Mouse (Mus musculus) heart, embryonic 14.5 days (tissue): ENCODE results near the gene Zdhhc3. TPM values are rescaled to one million over a fixed set of nuclear protein-coding genes. Genes with fewer than 3 reads are reported as not detected.

Experiments used
- ATAC-seq: fragments of 200-750 bp; cut with Nextera tagmentation; 2 replicates; pipeline ENCODE4 v1.8.0; 2017; ENCODE audit warnings: low read depth, moderate TSS enrichment; ENCODE audit not compliant: insufficient number of reproducible peaks, insufficient read depth, low FRiP score
- H3K27ac ChIP-seq, 2 experiments: fragments of 200-500 bp in 1 of 2; fragments of 300-500 bp in 1 of 2; sonication (generic) in 1 of 2; replicated peaks in 1 of 2; 2 replicates each; pipeline ENCODE4 v1.5.1; 2012 to 2014; ENCODE audit warnings: low read depth in 2 of 2, low read length in 2 of 2, control low read depth in 1 of 2, mild to moderate bottlenecking in 1 of 2, mixed read lengths in 1 of 2; ENCODE audit not compliant: control insufficient read depth in 1 of 2, insufficient read depth in 1 of 2
- H3K27me3 ChIP-seq: fragments of 300-500 bp; sonication (generic); 2 replicates; pipeline ENCODE4 v1.6.1; 2014; ENCODE audit warnings: mild to moderate bottlenecking, low read length, control low read depth; ENCODE audit not compliant: control insufficient read depth, insufficient read depth
- H3K36me3 ChIP-seq: fragments of 300-500 bp; sonication (generic); 2 replicates; pipeline ENCODE4 v1.6.1; 2014; ENCODE audit warnings: mild to moderate bottlenecking, control low read depth, low read length, mixed read lengths; ENCODE audit not compliant: control insufficient read depth, insufficient read depth
- H3K4me1 ChIP-seq, 2 experiments: fragments of 200-500 bp in 1 of 2; fragments of 300-500 bp in 1 of 2; sonication (generic) in 1 of 2; 2 replicates each; pipeline ENCODE4 v1.6.1; 2012 to 2014; ENCODE audit warnings: low read length in 2 of 2, control low read depth in 1 of 2, mixed read lengths in 1 of 2; ENCODE audit not compliant: control insufficient read depth in 2 of 2, insufficient read depth in 2 of 2
- H3K4me2 ChIP-seq: fragments of 300-500 bp; sonication (generic); 2 replicates; pipeline ENCODE4 v1.6.1; 2014; ENCODE audit warnings: mild to moderate bottlenecking, low read length
- H3K4me3 ChIP-seq, 2 experiments: fragments of 200-500 bp in 1 of 2; fragments of 300-500 bp in 1 of 2; sonication (generic) in 1 of 2; 2 replicates each; pipeline ENCODE4 v1.5.1; 2012 to 2014; ENCODE audit warnings: low read length in 2 of 2, mild to moderate bottlenecking in 2 of 2, control low read depth in 1 of 2, low read depth in 1 of 2, moderate library complexity in 1 of 2; ENCODE audit not compliant: control insufficient read depth in 1 of 2, insufficient read depth in 1 of 2
- H3K9ac ChIP-seq: fragments of 300-500 bp; sonication (generic); 2 replicates; pipeline ENCODE4 v1.6.1; 2014; ENCODE audit warnings: mild to moderate bottlenecking, low read length
- H3K9me3 ChIP-seq: fragments of 300-500 bp; sonication (generic); 2 replicates; pipeline ENCODE4 v1.6.1; 2016; ENCODE audit warnings: low read length, control low read depth; ENCODE audit not compliant: control insufficient read depth
- WGBS: fragments of 180-500 bp; shearing (Covaris S2); extraction: QIAGEN DNeasy Blood & Tissue Kit; methylation state at CpG from one replicate; pipeline ENCODE4 v1.1.7; 2014; 5-methylcytosine and 5-hydroxymethylcytosine counted together
- polyA plus RNA-seq: library from polyadenylated mRNA; unstranded; fragments of >200 nt; fragmentation: Nextera tagmentation; extraction: Ambion mirVana; gene quantifications from 2 replicates; pipeline ENCODE4 v1.2.1, GENCODE M21; 2014

Gene Zdhhc3
- polyA plus RNA-seq, 1 experiment from 2014 or later: 36.9 TPM

DNA sequence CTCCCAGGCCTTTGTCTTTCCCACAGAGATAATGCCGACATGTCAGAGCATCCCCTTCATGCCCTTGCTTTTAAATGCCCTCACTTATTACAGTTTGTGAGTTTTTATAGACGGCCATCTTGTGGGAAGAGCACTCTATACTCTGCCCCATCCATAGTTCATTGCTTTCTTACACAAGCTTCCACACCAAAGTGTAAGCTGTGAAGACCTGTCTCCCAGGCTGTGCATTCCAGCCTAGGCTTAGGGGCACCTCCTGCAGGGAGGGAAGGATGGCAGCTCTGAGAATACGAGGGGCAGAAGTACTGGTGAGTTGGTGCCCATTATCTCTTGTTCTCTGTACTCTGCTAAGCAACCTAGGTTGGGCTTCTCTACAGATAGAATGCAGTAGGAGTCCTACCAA lies 20.0 kb upstream of the Zdhhc3 start:
- H3K4me3 ChIP-seq: no peak overlapping the region
- WGBS: 93% methylated on average over 3 of the region's 3 CpGs

DNA sequence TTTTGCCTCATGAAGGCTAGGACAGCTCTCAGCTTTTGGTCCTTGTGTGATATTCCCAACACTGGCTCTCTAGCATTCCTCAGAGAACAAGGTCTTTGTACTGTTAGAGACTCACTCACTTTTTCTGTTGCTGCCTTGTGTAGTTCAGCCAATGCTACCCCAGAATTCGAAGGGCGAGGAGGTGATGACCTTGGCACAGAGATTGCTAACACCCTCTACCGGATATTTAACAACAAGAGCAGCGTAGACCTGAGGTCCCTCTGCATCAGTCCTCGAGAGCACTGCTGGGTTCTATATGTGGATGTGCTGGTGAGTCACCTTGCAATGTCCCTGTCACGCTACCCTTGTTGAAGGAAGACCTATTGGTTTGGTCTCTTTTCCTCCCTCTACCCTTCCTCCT lies 14.7 kb upstream of the Zdhhc3 start:
- no peak overlapping the region for H3K27ac ChIP-seq
- no peaks in the 10 kb centered on the region for H3K4me1 ChIP-seq
- no peak for ATAC-seq
- no peak overlapping the region for H3K4me3 ChIP-seq
- H3K27me3 ChIP-seq: no peaks in the 10 kb centered on the region
- 91% methylated on average over 6 of the region's 6 CpGs for WGBS
- H3K9ac ChIP-seq: no peak overlapping the region
- H3K9me3 ChIP-seq: no peaks in the 10 kb centered on the region
- H3K4me2 ChIP-seq: no peak overlapping the region
- peaks cover 80% of the 10 kb centered on the region for H3K36me3 ChIP-seq

More for the DNA sequence above, 20.0 kb upstream of the Zdhhc3 start:
- Histone ChIP-seq H3K4me1 (no peaks in the 10 kb centered on the region), H3K9me3 (no peaks in the 10 kb centered on the region), H3K27me3 (no peaks in the 10 kb centered on the region), H3K4me2 (no peak overlapping the region), H3K36me3 (peaks cover 95% of the 10 kb centered on the region), H3K27ac (no peak overlapping the region), H3K9ac (no peak overlapping the region)
- ATAC-seq: no peak

DNA sequence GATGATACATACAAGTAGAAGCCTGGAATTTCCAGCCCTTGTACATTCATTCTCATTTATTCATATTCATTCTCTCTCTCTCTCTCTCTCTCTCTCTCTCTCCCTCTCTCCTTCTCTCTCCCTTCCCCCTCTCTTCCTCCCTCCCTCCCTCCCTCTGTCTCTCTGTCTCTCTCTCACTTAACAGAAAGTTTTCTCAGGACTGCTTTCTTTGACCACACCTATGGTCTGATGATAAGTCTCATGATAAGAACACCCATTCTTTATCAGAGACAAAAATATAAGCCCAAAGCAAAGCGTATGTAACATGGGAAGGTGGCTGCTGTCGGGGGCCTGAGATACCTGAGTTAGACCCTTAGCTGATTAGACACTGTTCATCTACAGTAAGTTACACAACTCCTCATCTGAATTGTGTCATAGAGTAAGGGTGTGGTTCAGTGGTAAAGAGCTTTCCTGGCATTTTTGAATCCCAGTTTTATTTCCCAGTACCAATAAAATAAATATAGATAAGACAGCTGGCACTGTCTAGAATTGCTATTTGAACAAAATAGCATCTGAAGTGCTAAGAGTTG lies 11.5 kb upstream of the Zdhhc3 start:
- Histone ChIP-seq H3K36me3 (peaks cover 84% of the 10 kb centered on the region), H3K27me3 (no peaks in the 10 kb centered on the region), H3K9me3 (no peaks in the 10 kb centered on the region), H3K4me2 (no peak overlapping the region), H3K27ac (no peak overlapping the region), H3K4me1 (0 out of 4 replicates have a peak, but pooled peaks cover 0 to 4% of the 10 kb centered on the region in 2 experiments), H3K4me3 (no peak overlapping the region), H3K9ac (no peak overlapping the region)
- no peak for ATAC-seq
- WGBS: 81% methylated on average over 2 of the region's 2 CpGs

DNA sequence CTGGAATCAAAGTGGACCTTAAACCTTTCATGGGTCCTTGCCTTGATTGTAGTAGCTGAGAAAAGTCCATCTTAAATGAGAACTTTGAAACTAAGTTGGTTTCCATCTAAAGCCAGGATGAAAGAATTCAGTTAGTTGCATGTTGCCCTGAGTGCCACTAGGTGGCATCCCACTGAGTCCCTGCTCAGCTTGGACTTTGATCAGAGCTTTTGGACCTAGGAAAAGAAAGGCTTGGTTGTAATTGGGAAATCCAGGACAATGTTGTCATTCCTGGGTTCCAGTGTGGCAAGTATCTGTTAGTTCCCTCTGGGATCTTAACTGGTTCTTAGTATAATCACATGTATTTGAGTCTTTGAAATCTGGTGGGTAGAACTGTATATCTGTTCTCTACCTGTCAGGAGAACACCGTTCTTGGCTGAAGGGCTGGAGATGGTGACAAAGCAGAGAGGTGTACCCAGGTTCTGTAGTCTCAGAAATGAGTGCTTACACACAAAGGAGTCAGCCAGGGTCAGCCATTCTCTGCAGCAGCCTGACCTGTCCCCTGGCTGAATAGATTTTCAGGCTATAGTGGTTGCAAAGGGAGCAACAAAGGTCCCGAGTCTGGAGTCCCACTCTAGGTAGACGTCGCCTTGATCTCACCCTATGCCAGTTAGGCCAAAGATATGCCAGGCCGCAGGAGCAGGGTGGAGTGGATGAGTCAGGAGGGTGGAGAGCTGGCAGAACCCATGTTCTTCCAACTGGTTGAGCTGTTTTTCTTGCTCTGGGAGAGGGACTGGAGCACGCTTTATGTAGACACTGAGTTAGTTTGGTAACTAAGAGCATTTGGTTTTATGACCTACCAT lies 10.8 kb upstream of the Zdhhc3 start:
- no peak overlapping the region for H3K27ac ChIP-seq
- H3K9ac ChIP-seq: no peak overlapping the region
- H3K27me3 ChIP-seq: no peaks in the 10 kb centered on the region
- H3K4me3 ChIP-seq: no peak overlapping the region
- 82% methylated on average over 6 of the region's 6 CpGs for WGBS
- peaks cover 84% of the 10 kb centered on the region for H3K36me3 ChIP-seq
- no peak overlapping the region for H3K4me2 ChIP-seq
- no peak for ATAC-seq
- no peaks in the 10 kb centered on the region for H3K9me3 ChIP-seq
- 0 out of 4 replicates have a peak, but pooled peaks cover 0 to 4% of the 10 kb centered on the region in 2 experiments for H3K4me1 ChIP-seq

DNA sequence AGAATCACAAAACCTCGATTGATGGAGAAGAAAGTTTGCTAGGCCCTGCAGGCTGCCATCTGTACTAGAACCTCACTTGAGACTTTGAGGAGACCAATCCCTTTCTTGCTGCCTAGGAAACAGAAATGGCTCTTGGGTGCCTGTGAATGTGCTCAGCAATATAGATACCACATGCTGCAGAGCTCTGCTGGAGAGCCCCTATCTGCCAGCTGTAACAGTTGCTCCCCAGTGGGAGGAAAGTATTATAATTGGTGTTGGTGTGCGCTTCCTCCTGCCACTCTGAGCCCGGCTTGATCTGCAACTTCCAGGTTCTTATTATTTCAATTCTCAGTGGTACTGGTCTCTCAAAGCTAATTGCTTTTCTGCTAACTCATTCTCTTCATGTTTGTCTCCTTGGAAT lies 10.0 kb upstream of the Zdhhc3 start:
- H3K36me3 ChIP-seq: peaks cover 83% of the 10 kb centered on the region
- H3K4me2 ChIP-seq: no peak overlapping the region
- no peak overlapping the region for H3K9ac ChIP-seq
- H3K4me1 ChIP-seq: 0 out of 4 replicates have a peak, but pooled peaks cover 0 to 4% of the 10 kb centered on the region in 2 experiments
- no peak overlapping the region for H3K4me3 ChIP-seq
- 80% methylated on average over 3 of the region's 3 CpGs for WGBS
- H3K27ac ChIP-seq: no peak overlapping the region
- no peaks in the 10 kb centered on the region for H3K9me3 ChIP-seq
- no peaks in the 10 kb centered on the region for H3K27me3 ChIP-seq
- ATAC-seq: no peak

DNA sequence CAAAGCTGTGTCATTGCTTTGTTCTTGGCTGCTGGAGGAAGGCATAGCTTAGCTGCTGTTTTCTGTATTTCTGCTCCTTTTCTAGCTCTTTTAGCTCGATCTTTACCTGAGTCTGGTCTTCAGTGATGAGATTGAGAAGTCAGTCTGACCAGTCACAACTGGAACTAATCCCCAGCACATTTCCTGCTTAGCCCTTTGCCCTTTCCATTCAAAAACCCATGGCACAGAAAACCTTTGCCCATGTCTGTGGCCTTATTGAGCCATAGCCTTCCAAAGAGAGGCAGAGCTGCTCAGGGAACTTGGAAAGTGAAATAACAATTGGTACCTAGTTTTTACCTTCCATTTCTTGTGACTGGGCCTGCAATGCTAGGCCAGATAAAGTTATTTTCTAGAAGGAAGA lies 2.6 kb upstream of the Zdhhc3 start:
- H3K36me3 ChIP-seq: peaks cover 44% of the 10 kb centered on the region
- no peak overlapping the region for H3K9ac ChIP-seq
- H3K4me2 ChIP-seq: no peak overlapping the region
- no peak overlapping the region for H3K27ac ChIP-seq
- H3K4me3 ChIP-seq: no peak overlapping the region
- no peaks in the 10 kb centered on the region for H3K9me3 ChIP-seq
- 92% methylated on average over 1 of the region's 1 CpGs for WGBS
- peaks cover 0 to 19% of the 10 kb centered on the region in 2 experiments; a peak in 3 of 4 replicates for H3K4me1 ChIP-seq
- no peaks in the 10 kb centered on the region for H3K27me3 ChIP-seq
- ATAC-seq: no peak

DNA sequence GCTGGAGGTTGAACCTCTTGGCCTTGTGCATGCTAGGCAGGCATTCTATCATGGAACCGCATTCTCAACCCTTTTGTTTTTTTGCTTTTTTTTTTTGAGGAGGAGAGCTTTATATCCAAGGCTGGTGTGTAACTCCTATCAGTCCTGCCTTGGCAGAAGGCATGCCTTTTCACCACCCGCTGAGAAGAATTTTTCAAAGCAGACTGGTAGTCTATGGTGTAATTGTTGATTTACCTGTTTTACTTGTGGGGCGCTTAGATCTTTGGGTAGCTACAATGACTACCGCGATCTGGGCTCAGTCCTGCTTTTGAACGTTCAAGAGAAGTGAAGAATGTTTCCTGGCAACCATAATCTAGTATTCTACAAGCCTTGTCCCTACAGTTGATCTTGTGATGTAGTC lies 926 bp upstream of the Zdhhc3 start:
- H3K27me3 ChIP-seq: no peaks in the 10 kb centered on the region
- H3K4me1 ChIP-seq: peaks cover 0 to 15% of the 10 kb centered on the region in 2 experiments; a peak in 3 of 4 replicates
- peak overlapping the region; percentile 62 to 95 for H3K4me3 ChIP-seq
- peak overlapping the region in 1 of 2 experiments; percentile 92; a peak in 1 of 4 replicates for H3K27ac ChIP-seq
- ATAC-seq: no peak
- H3K9ac ChIP-seq: peak overlapping the region; percentile 96
- H3K9me3 ChIP-seq: no peaks in the 10 kb centered on the region
- peak overlapping the region; percentile 98 for H3K4me2 ChIP-seq
- 58% methylated on average over 6 of the region's 6 CpGs for WGBS
- H3K36me3 ChIP-seq: peaks cover 27% of the 10 kb centered on the region
